Mouse (Mus musculus): ENCODE measurements around the gene Vash1.

Vash1 gene

GRCm38 (mm10) chr12:86719961-86720639 lies 41.6 kb downstream of the Vash1 start:
- no peak for DNase-seq (ENCODE audit: low spot score in 2 of 2)

- DNase-seq (ENCODE audit: low spot score in 2 of 2): no peak
Observed at GRCm38 (mm10) chr12:86721453-86721852, 43.0 kb downstream of the Vash1 start.

GRCm38 (mm10) chr12:86724300-86724699 lies 45.8 kb downstream of the Vash1 start:
- DNase-seq (ENCODE audit: low spot score in 2 of 2): no peak

GRCm38 (mm10) chr12:86725706-86726105 lies 47.2 kb downstream of the Vash1 start:
- no peak for DNase-seq (ENCODE audit: low spot score in 2 of 2)

- peak; percentile 93 to 96 for DNase-seq (ENCODE audit: low spot score in 2 of 2)
Observed at GRCm38 (mm10) chr12:86726120-86726640, 47.7 kb downstream of the Vash1 start, which contains the start of gene Angel1. Angel1 (minus strand) TSS chr12:86726460.

GRCm38 (mm10) chr12:86734319-86734810 lies 55.9 kb downstream of the Vash1 start, which contains the start of gene Lrrc74a:
Lrrc74a (plus strand) TSS chr12:86734369.
- no peak for DNase-seq (ENCODE audit: low spot score in 2 of 2)

Data from urinary bladder, adult 18-20 months (tissue).